Mouse (Mus musculus): ENCODE measurements around the gene Tradd. TPM values are rescaled to one million over a fixed set of nuclear protein-coding genes. Genes with fewer than 3 reads are reported as not detected.
A peak's percentile ranks its signal among the peaks of the same experiment; 100 is the strongest.
"Not testable (repeated sequence)": the region's sequence is repeated elsewhere in the genome, so short reads cannot be mapped to it uniquely, and the experiment has no call there.

The Tradd gene
- total RNA-seq, 2 experiments from 2014 or later: 12.9 to 13.3 TPM

- no peak for DNase-seq
These were observed 23.4 kb downstream of the Tradd start for GRCm38 (mm10) chr8:105241016-105241415.

GRCm38 (mm10) chr8:105237442-105238142 is 26.8 kb downstream of the Tradd start:
- DNase-seq: no peak

- DNase-seq: no peak
These were observed 29.2 kb downstream of the Tradd start for GRCm38 (mm10) chr8:105235206-105235605.

- DNase-seq: no peak
These were observed 31.1 kb downstream of the Tradd start for GRCm38 (mm10) chr8:105233126-105233935.

GRCm38 (mm10) chr8:105232321-105232693 is 32.1 kb downstream of the Tradd start:
- not testable (repeated sequence) for DNase-seq

GRCm38 (mm10) chr8:105231503-105232320 is 32.7 kb downstream of the Tradd start:
- no peak for DNase-seq

- peak; percentile 23 for DNase-seq
These were observed 38.5 kb downstream of the Tradd start for GRCm38 (mm10) chr8:105225917-105226316.

- DNase-seq: no peak
These were observed 39.2 kb downstream of the Tradd start for GRCm38 (mm10) chr8:105225272-105225593.

GRCm38 (mm10) chr8:105224413-105225271 is 39.8 kb downstream of the Tradd start, which contains the start of gene D230025D16Rik:
Gene D230025D16Rik, plus strand, starts transcription at chr8:105225145.
- DNase-seq: peak; percentile 98

GRCm38 (mm10) chr8:105223850-105224249 is 40.6 kb downstream of the Tradd start:
- DNase-seq: peak; percentile 9

GRCm38 (mm10) chr8:105217926-105218522 is 46.4 kb downstream of the Tradd start:
- peak; percentile 4 for DNase-seq

- DNase-seq: no peak
These were observed 50.3 kb downstream of the Tradd start for GRCm38 (mm10) chr8:105214104-105214503.

GRCm38 (mm10) chr8:105209153-105210110 is 55.0 kb downstream of the Tradd start:
- DNase-seq: no peak

Small RNA genes within 50 kb of the gene (microRNA-seq; reads per million reads assigned to microRNA genes)
- gene Gm27320 (not detected), gene Mir328 (2,049 reads per million, percentile 83 among the genes with 10 or more reads in this experiment)

Other genes starting within 250 kb of the Tradd start
- gene Ces3a, start 216.0 kb downstream of the Tradd start, total RNA-seq (2021): 10 to 100 TPM; 40.6 to 68.1 TPM
- gene Ces3b, start 180.9 kb downstream of the Tradd start, total RNA-seq (2021): not detected
- gene Ces4a, start 132.8 kb downstream of the Tradd start, total RNA-seq (2021): not detected
- 10 to 100 TPM; 47.2 to 50.2 TPM for gene Cbfb, start 93.9 kb downstream of the Tradd start, total RNA-seq (2021)
- gene D230025D16Rik, start 39.5 kb downstream of the Tradd start, total RNA-seq (2021): 10 to 100 TPM; 32.3 to 35.6 TPM
- 1 to 10 TPM; 7.7 to 7.9 TPM for gene B3gnt9, start 9.5 kb downstream of the Tradd start, total RNA-seq (2021)
- 1 to 10 TPM; 3.2 to 3.6 TPM for gene Fbxl8, start within 50 bp of the Tradd start, total RNA-seq (2021)
- gene Hsf4, start 5.2 kb upstream of the Tradd start, total RNA-seq (2021): 1 to 10 TPM in 1 of 2 experiments, under 1 TPM in 1; 0.84 to 1.4 TPM
- 10 to 100 TPM in 1 of 2 experiments, 1 to 10 TPM in 1; 9.4 to 13.1 TPM for gene Nol3, start 11.5 kb upstream of the Tradd start, total RNA-seq (2021)
- gene 4931428F04Rik, start 25.3 kb upstream of the Tradd start, total RNA-seq (2021): 1 to 10 TPM; 4.8 to 6.9 TPM
- 10 to 100 TPM; 14.2 to 22.8 TPM for gene Exoc3l, start 31.5 kb upstream of the Tradd start, total RNA-seq (2021)
- gene E2f4, start 33.1 kb upstream of the Tradd start, total RNA-seq (2021): 10 to 100 TPM; 36.3 to 41.6 TPM
- gene Elmo3, start 41.0 kb upstream of the Tradd start, total RNA-seq (2021): 1 to 10 TPM; 6.1 to 6.2 TPM
- gene Lrrc29, start 61.7 kb upstream of the Tradd start, total RNA-seq (2021): 1 to 10 TPM; 5.9 to 7.9 TPM
- gene Tmem208, start 61.7 kb upstream of the Tradd start, total RNA-seq (2021): 10 to 100 TPM; 43.7 to 45.4 TPM
- 10 to 100 TPM; 11.9 to 16.5 TPM for gene Fhod1, start 83.3 kb upstream of the Tradd start, total RNA-seq (2021)
- gene Slc9a5, start 84.2 kb upstream of the Tradd start, total RNA-seq (2021): 1 to 10 TPM; 1.5 to 2.6 TPM
- gene Plekhg4, start 108.7 kb upstream of the Tradd start, total RNA-seq (2021): under 1 TPM; 0.36 to 0.51 TPM
- gene Kctd19, start 148.9 kb upstream of the Tradd start, total RNA-seq (2021): under 1 TPM; 0.15 to 0.33 TPM
- gene Lrrc36, start 149.0 kb upstream of the Tradd start, total RNA-seq (2021): 1 to 10 TPM; 3.3 to 3.8 TPM
- gene Tppp3, start 206.9 kb upstream of the Tradd start, total RNA-seq (2021): 100 to 1,000 TPM in 1 of 2 experiments, 10 to 100 TPM in 1; 67.9 to 106 TPM
- 10 to 100 TPM; 15.1 to 18.4 TPM for gene Zdhhc1, start 232.3 kb upstream of the Tradd start, total RNA-seq (2021)

Measured in adrenal gland, postnatal 10 days (tissue).